Mouse (Mus musculus) CH12.LX (cell line): ENCODE measurements around the gene Ccr10. TPM values are rescaled to one million over a fixed set of nuclear protein-coding genes. Genes with fewer than 3 reads are reported as not detected.
A peak's percentile ranks its signal among the peaks of the same experiment; 100 is the strongest.

Experiments used
- DNase-seq: peaks from one replicate; pipeline ENCODE4 v3.0.0-alpha.2; 2013; ENCODE audit errors: extremely low read depth
- H3K27ac ChIP-seq: 2 replicates; pipeline ENCODE4 v1.5.1; 2012; ENCODE audit warnings: low read depth, mild to moderate bottlenecking, control low read depth, moderate library complexity; ENCODE audit not compliant: insufficient read depth
- H3K27me3 ChIP-seq: replicated peaks from 2 replicates; pipeline ENCODE3; 2012; ENCODE audit warnings: inconsistent platforms
- H3K36me3 ChIP-seq, 2 experiments: replicated peaks in 1 of 2; 2 replicates each; pipeline versions ENCODE3 to v1.6.1; 2012; ENCODE audit warnings: inconsistent platforms in 1 of 2, low read length in 1 of 2, mild to moderate bottlenecking in 1 of 2, mixed read lengths in 1 of 2, moderate library complexity in 1 of 2; ENCODE audit not compliant: control insufficient read depth in 1 of 2, insufficient read depth in 1 of 2
- H3K4me1 ChIP-seq, 2 experiments: 2 replicates each; pipeline ENCODE4 v1.6.1; 2012; ENCODE audit warnings: inconsistent platforms in 1 of 2, moderate library complexity in 1 of 2; ENCODE audit not compliant: insufficient read depth in 2 of 2, control insufficient read depth in 1 of 2
- H3K4me2 ChIP-seq: 2 replicates; pipeline ENCODE4 v1.6.1; 2012; ENCODE audit warnings: low read depth, mild to moderate bottlenecking, control low read depth; ENCODE audit not compliant: poor library complexity, insufficient read depth, severe bottlenecking
- H3K4me3 ChIP-seq, 3 experiments: fragments of 150-350 bp in 1 of 3; sonication (generic) in 1 of 3; replicated peaks in 1 of 3; 2 replicates each; pipeline versions ENCODE3 to v1.5.1; 2011 to 2012; ENCODE audit warnings: low read depth in 2 of 3, low read length in 2 of 3, mild to moderate bottlenecking in 2 of 3, moderate library complexity in 2 of 3, control low read depth in 1 of 3, improper control_type of control experiment in 1 of 3, inconsistent platforms in 1 of 3, mixed read lengths in 1 of 3; ENCODE audit not compliant: poor library complexity in 1 of 3
- H3K79me2 ChIP-seq: replicated peaks from 2 replicates; pipeline ENCODE4 v1.6.1; 2012; ENCODE audit warnings: mild to moderate bottlenecking, moderate library complexity; ENCODE audit not compliant: control insufficient read depth, poor library complexity, insufficient read depth, severe bottlenecking; ENCODE audit errors: extremely low read depth
- H3K9ac ChIP-seq: 2 replicates; pipeline ENCODE4 v1.6.1; 2012; ENCODE audit warnings: low read depth, mild to moderate bottlenecking, control low read depth, moderate library complexity; ENCODE audit not compliant: insufficient read depth
- H3K9me3 ChIP-seq: replicated peaks from 2 replicates; pipeline ENCODE3; 2012; ENCODE audit warnings: low read length, inconsistent platforms, mixed read lengths
- BHLHE40 ChIP-seq: IDR thresholded peaks from 2 replicates; pipeline ENCODE4 v1.6.1; 2011; ENCODE audit warnings: mild to moderate bottlenecking, low read depth, low read length, improper control_type of control experiment
- E2F4 ChIP-seq: IDR thresholded peaks from 2 replicates; pipeline ENCODE4 v1.6.1; 2011; ENCODE audit warnings: low read depth, low read length, improper control_type of control experiment; ENCODE audit not compliant: insufficient replicate concordance
- ELF1 ChIP-seq: IDR thresholded peaks from 2 replicates; pipeline ENCODE4 v1.6.1; 2014; ENCODE audit warnings: low read depth, mild to moderate bottlenecking, inconsistent platforms, low read length, improper control_type of control experiment
- ETS1 ChIP-seq: conservative IDR thresholded peaks from 2 replicates; pipeline ENCODE4 v1.6.1; 2012; ENCODE audit warnings: low read depth, mild to moderate bottlenecking, inconsistent platforms, low read length, improper control_type of control experiment, moderate library complexity
- IRF4 ChIP-seq: IDR thresholded peaks from 2 replicates; pipeline ENCODE4 v1.6.1; 2014; ENCODE audit warnings: low read depth, mild to moderate bottlenecking, inconsistent platforms, low read length, improper control_type of control experiment
- KAT2A ChIP-seq: IDR thresholded peaks from 2 replicates; pipeline ENCODE4 v1.6.1; 2012; ENCODE audit warnings: low read length, improper control_type of control experiment, inconsistent platforms; ENCODE audit not compliant: insufficient replicate concordance
- MAFK ChIP-seq: IDR thresholded peaks from 2 replicates; pipeline ENCODE4 v1.6.1; 2011; ENCODE audit warnings: low read length, improper control_type of control experiment; ENCODE audit not compliant: insufficient replicate concordance
- MXI1 ChIP-seq: IDR thresholded peaks from 2 replicates; pipeline ENCODE4 v1.6.1; 2011; ENCODE audit warnings: mild to moderate bottlenecking, low read depth, low read length, improper control_type of control experiment
- NRF1 ChIP-seq: IDR thresholded peaks from 2 replicates; pipeline ENCODE4 v1.6.1; 2014; ENCODE audit warnings: low read depth, mild to moderate bottlenecking, inconsistent platforms, low read length, improper control_type of control experiment, moderate library complexity
- PAX5 ChIP-seq: IDR thresholded peaks from 2 replicates; pipeline ENCODE4 v1.6.1; 2012; ENCODE audit warnings: low read length, inconsistent platforms, mixed read lengths
- POLR2A ChIP-seq: IDR thresholded peaks from 2 replicates; pipeline ENCODE4 v1.6.1; 2011; ENCODE audit warnings: low read depth, mild to moderate bottlenecking, improper control_type of control experiment, low read length
- SMC3 ChIP-seq: IDR thresholded peaks from 2 replicates; pipeline ENCODE4 v1.6.1; 2011; ENCODE audit warnings: low read depth, low read length, improper control_type of control experiment
- ZC3H11A ChIP-seq: IDR thresholded peaks from 2 replicates; pipeline ENCODE4 v1.6.1; 2012; ENCODE audit warnings: low read depth, mild to moderate bottlenecking, inconsistent platforms, low read length, improper control_type of control experiment
- ZMIZ1 ChIP-seq: IDR thresholded peaks from 2 replicates; pipeline ENCODE4 v1.6.1; 2012; ENCODE audit warnings: low read depth, mild to moderate bottlenecking, inconsistent platforms, low read length, improper control_type of control experiment
- ZNF384 ChIP-seq: IDR thresholded peaks from 2 replicates; pipeline ENCODE4 v1.6.1; 2012; ENCODE audit warnings: low read depth, low read length, improper control_type of control experiment, inconsistent platforms
- dilution Hi-C: fragments of 300-500 bp; cut with MboI; formaldehyde crosslinking; loops from 2 replicates; pipeline ENCODE4 v1.14.3; 2020; ENCODE audit warnings: low sequenced_read_pairs; ENCODE audit not compliant: extremely low pct_unique_long_range_greater_than_20kb, extremely low pct_ligation_motif_present
- in situ Hi-C: fragments of 300-500 bp; cut with MboI; formaldehyde crosslinking; loops from 3 replicates; pipeline ENCODE4 v1.14.3; 2019; ENCODE audit warnings: low sequenced_read_pairs, low pct_ligation_motif_present, low pct_unique_long_range_greater_than_20kb, mixed read lengths
- polyA plus RNA-seq: library from polyadenylated mRNA; unstranded; fragments of >175 nt; gene quantifications from 2 replicates; pipeline ENCODE4 v1.2.1, GENCODE M21; 2012; ENCODE audit warnings: low read depth; ENCODE audit not compliant: insufficient read length
- total RNA-seq, 2 experiments: library from RNA; depleted of rRNA; stranded (reverse); fragments of 300-350 nt in 1 of 2; fragments of >200 nt in 1 of 2; gene quantifications; 2 replicates each; pipeline ENCODE4 v1.2.3; 2012 to 2014

The Ccr10 gene
- total and polyA plus RNA-seq, 3 experiments: 12.3 to 29.6 (median 17.2) TPM

DNA sequence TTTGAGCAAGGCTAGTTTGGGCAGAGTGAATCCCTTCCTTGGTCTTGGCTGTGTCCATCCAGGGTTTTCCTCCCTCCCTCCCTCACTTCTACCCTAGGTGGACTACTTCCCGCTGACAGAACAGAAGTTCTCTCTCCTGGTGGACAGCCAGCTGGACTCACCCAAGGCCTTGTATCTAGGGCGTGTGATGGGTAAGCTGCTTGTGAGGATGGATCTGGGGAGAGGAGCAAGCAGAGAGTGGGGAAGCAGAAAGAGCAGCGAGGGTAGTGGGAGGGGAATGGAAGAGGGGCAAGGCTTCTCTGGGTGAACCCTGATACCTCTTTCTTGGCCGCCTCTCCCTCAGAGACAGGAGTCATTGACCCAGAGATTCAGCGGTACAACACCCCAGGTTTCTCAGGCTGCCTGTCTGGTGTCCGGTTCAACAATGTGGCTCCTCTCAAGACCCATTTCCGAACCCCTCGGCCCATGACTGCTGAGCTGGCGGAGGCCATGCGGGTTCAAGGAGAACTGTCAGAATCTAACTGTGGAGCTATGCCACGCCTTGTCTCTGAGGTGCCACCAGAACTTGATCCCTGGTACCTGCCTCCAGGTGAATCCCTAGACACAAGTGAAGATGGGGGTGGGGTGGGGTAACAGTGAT, 13.0 kb upstream of the Ccr10 start:
- H3K79me2 ChIP-seq: no peaks in the 10 kb centered on the region
- in situ Hi-C loops (no loop called here), dilution Hi-C loops (no loop called here)
- no peak overlapping the region for H3K4me2 ChIP-seq
- no peak overlapping the region for H3K27ac ChIP-seq
- H3K9ac ChIP-seq: no peak overlapping the region
- H3K27me3 ChIP-seq: no peaks in the 10 kb centered on the region
- no peak for DNase-seq
- H3K9me3 ChIP-seq: no peaks in the 10 kb centered on the region
- H3K4me3 ChIP-seq: no peak overlapping the region
- TF ChIP-seq POLR2A (0 out of 2 replicates have a peak, but pooled peaks have one; percentile 8), SMC3 (no peak)
- peaks cover 2 to 18% of the 10 kb centered on the region in 2 experiments; a peak in 1 of 4 replicates for H3K4me1 ChIP-seq
- peaks cover 75 to 99% of the 10 kb centered on the region in 2 experiments for H3K36me3 ChIP-seq

DNA sequence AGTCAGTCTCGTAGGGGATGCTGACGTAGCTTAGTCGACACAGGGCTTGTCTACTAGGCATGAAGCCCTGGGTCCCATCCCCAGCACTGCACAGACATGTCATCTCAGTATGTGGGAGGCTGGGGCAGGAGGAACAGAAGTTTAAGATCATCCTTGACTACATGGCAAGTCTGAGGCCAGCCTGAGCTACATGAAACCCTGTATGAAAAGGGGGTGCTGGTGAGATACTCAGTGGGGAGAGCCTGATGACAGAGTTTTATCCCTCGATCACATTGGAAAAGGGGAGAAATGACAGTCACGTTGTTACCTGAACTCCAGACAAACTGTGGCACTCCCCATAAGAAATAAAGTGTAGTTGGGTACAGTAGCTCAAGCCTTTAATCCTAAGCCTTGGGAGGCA, 12.3 kb upstream of the Ccr10 start:
- Histone ChIP-seq H3K27me3 (no peaks in the 10 kb centered on the region), H3K79me2 (no peaks in the 10 kb centered on the region), H3K9me3 (no peaks in the 10 kb centered on the region)
- TF ChIP-seq IRF4: no peak
- no peak for TF ChIP-seq ZMIZ1
- no peak for TF ChIP-seq MAFK
- TF ChIP-seq MXI1: no peak
- no peak for TF ChIP-seq ETS1
- TF ChIP-seq BHLHE40: no peak
- no peak for TF ChIP-seq KAT2A
- no peak for TF ChIP-seq ELF1
- TF ChIP-seq E2F4: no peak
- TF ChIP-seq ZC3H11A: no peak
- TF ChIP-seq PAX5: no peak
- no peak for TF ChIP-seq NRF1
- no peak for TF ChIP-seq ZNF384
- TF ChIP-seq, all 38 proteins: peak for 0
- peaks cover 79 to 99% of the 10 kb centered on the region in 2 experiments for H3K36me3 ChIP-seq
- H3K9ac ChIP-seq: no peak overlapping the region
- in situ Hi-C loops (no loop called here), dilution Hi-C loops (no loop called here)
- peaks cover 0 to 18% of the 10 kb centered on the region in 2 experiments; a peak in 1 of 4 replicates for H3K4me1 ChIP-seq
- no peak overlapping the region for H3K27ac ChIP-seq
- H3K4me3 ChIP-seq: no peak overlapping the region
- DNase-seq: no peak
- no peak overlapping the region for H3K4me2 ChIP-seq
